Mouse (Mus musculus) gastrocnemius, postnatal 25 days (tissue): ENCODE measurements around the gene Insyn1. TPM values are rescaled to one million over a fixed set of nuclear protein-coding genes. Genes with fewer than 3 reads are reported as not detected.

Experiments used
- DNase-seq: peaks from one replicate; pipeline ENCODE4 v3.0.0; 2022
- total RNA-seq, 2 experiments: library from RNA; stranded (reverse); gene quantifications; 1 replicate in 1 of 2; 2 replicates in 1 of 2; pipeline ENCODE4 v1.2.3; 2021

Gene Insyn1
- total RNA-seq, 2 experiments from 2014 or later: 11.1 to 12.3 TPM

- DNase-seq: no peak
Measured at GRCm38 (mm10) chr9:58487076-58487475, 1.3 kb upstream of the Insyn1 start.

GRCm38 (mm10) chr9:58489133-58489864 is 896 bp downstream of the Insyn1 start:
- DNase-seq: no peak

GRCm38 (mm10) chr9:58489865-58490165 is 1.4 kb downstream of the Insyn1 start:
- peak; percentile 14 for DNase-seq

GRCm38 (mm10) chr9:58490391-58490790 is 2.0 kb downstream of the Insyn1 start:
- no peak for DNase-seq

GRCm38 (mm10) chr9:58495035-58495434 is 6.6 kb downstream of the Insyn1 start:
- no peak for DNase-seq

- DNase-seq: no peak
Measured at GRCm38 (mm10) chr9:58496470-58497182, 8.2 kb downstream of the Insyn1 start.

- no peak for DNase-seq
Measured at GRCm38 (mm10) chr9:58497942-58498341, 9.5 kb downstream of the Insyn1 start.

GRCm38 (mm10) chr9:58500946-58501345 is 12.5 kb downstream of the Insyn1 start:
- DNase-seq: no peak

GRCm38 (mm10) chr9:58507216-58508005 is 19.0 kb downstream of the Insyn1 start:
- DNase-seq: no peak

GRCm38 (mm10) chr9:58510452-58510851 is 22.0 kb downstream of the Insyn1 start:
- no peak for DNase-seq

GRCm38 (mm10) chr9:58513749-58514148 is 25.3 kb downstream of the Insyn1 start:
- no peak for DNase-seq

GRCm38 (mm10) chr9:58516480-58516879 is 28.1 kb downstream of the Insyn1 start:
- no peak for DNase-seq

- DNase-seq: no peak
Measured at GRCm38 (mm10) chr9:58517866-58518750, 29.7 kb downstream of the Insyn1 start.

- DNase-seq: no peak
Measured at GRCm38 (mm10) chr9:58519953-58520352, 31.6 kb downstream of the Insyn1 start.

GRCm38 (mm10) chr9:58520816-58521581 is 32.6 kb downstream of the Insyn1 start:
- DNase-seq: no peak

GRCm38 (mm10) chr9:58521883-58522423 is 33.5 kb downstream of the Insyn1 start:
- DNase-seq: no peak

- DNase-seq: no peak
Measured at GRCm38 (mm10) chr9:58525108-58525507, 36.7 kb downstream of the Insyn1 start.

- no peak for DNase-seq
Measured at GRCm38 (mm10) chr9:58527841-58528240, 39.4 kb downstream of the Insyn1 start.

GRCm38 (mm10) chr9:58530407-58530806 is 42.0 kb downstream of the Insyn1 start:
- no peak for DNase-seq

GRCm38 (mm10) chr9:58532236-58532635 is 43.8 kb downstream of the Insyn1 start:
- DNase-seq: no peak

- DNase-seq: no peak
Measured at GRCm38 (mm10) chr9:58533322-58533721, 44.9 kb downstream of the Insyn1 start.
